Mouse (Mus musculus) erythroid progenitor cell, adult 5-6 weeks (primary cell): ENCODE results near the gene Iqcm. TPM values are rescaled to one million over a fixed set of nuclear protein-coding genes. Genes with fewer than 3 reads are reported as not detected.

Experiments
- total RNA-seq, 2 experiments: library from RNA; stranded (forward) in 1 of 2; stranded (reverse) in 1 of 2; fragments of 150-400 nt in 1 of 2; fragments of 186-747, 209-891 nt in 1 of 2; gene quantifications; 2 replicates each; pipeline versions ENCODE4 v1.2.3 to v1.2.4; 2015 to 2017; ENCODE audit warnings: low replicate concordance in 2 of 2

The Iqcm gene
- total RNA-seq, 2 experiments from 2014 or later, result not detected

Other genes with a start within 250 kb of the Iqcm start
- gene Rasd2, start 234.8 kb upstream of the Iqcm start, total RNA-seq (2015; ENCODE audit: low replicate concordance), result not detected in 2 replicates
- not detected in 2 replicates for gene Rasd2, start 234.8 kb upstream of the Iqcm start, total RNA-seq (2017; ENCODE audit: low replicate concordance)
- gene Gm10358, start 42.1 kb upstream of the Iqcm start, total RNA-seq (2015; ENCODE audit: low replicate concordance), result not detected in 2 replicates
- not detected in 2 replicates for gene Gm10358, start 42.1 kb upstream of the Iqcm start, total RNA-seq (2017; ENCODE audit: low replicate concordance)